Mouse (Mus musculus) limb, embryonic 11.5 days (tissue): ENCODE measurements around the gene Mphosph9. TPM values are rescaled to one million over a fixed set of nuclear protein-coding genes. Genes with fewer than 3 reads are reported as not detected.

Experiments
- ATAC-seq: fragments of 200-750 bp; cut with Nextera tagmentation; 2 replicates; pipeline ENCODE4 v1.8.0; 2017; ENCODE audit warnings: low read depth; ENCODE audit not compliant: insufficient number of reproducible peaks, low FRiP score, low TSS enrichment
- DNase-seq: peaks from one replicate; pipeline ENCODE4 v3.0.0-alpha.2; 2015; ENCODE audit warnings: low spot score
- H3K27ac ChIP-seq: fragments of 300-500 bp; sonication (generic); replicated peaks from 2 replicates; pipeline ENCODE4 v1.5.1; 2014; ENCODE audit warnings: low read depth, mild to moderate bottlenecking, low read length
- H3K27me3 ChIP-seq: fragments of 300-500 bp; sonication (generic); 2 replicates; pipeline ENCODE4 v1.6.1; 2014; ENCODE audit warnings: mild to moderate bottlenecking, low read length, mixed read lengths; ENCODE audit not compliant: control insufficient read depth, insufficient read depth
- H3K36me3 ChIP-seq: fragments of 300-500 bp; sonication (generic); 2 replicates; pipeline ENCODE4 v1.6.1; 2014; ENCODE audit warnings: mild to moderate bottlenecking, low read length, moderate library complexity, mixed read lengths; ENCODE audit not compliant: control insufficient read depth, insufficient read depth
- H3K4me1 ChIP-seq: fragments of 300-500 bp; sonication (generic); 2 replicates; pipeline ENCODE4 v1.6.1; 2014; ENCODE audit warnings: low read length, mixed read lengths; ENCODE audit not compliant: control insufficient read depth, insufficient read depth
- H3K4me2 ChIP-seq: fragments of 300-500 bp; sonication (generic); 2 replicates; pipeline ENCODE4 v1.6.1; 2014; ENCODE audit warnings: low read depth, mild to moderate bottlenecking, moderate library complexity; ENCODE audit not compliant: severe bottlenecking
- H3K4me3 ChIP-seq: fragments of 300-500 bp; sonication (generic); 2 replicates; pipeline ENCODE4 v1.5.1; 2014; ENCODE audit warnings: low read depth, low read length
- H3K9ac ChIP-seq: fragments of 300-500 bp; sonication (generic); 2 replicates; pipeline ENCODE4 v1.6.1; 2014; ENCODE audit warnings: mild to moderate bottlenecking, low read length
- H3K9me3 ChIP-seq: fragments of 300-500 bp; sonication (generic); 2 replicates; pipeline ENCODE4 v1.6.1; 2016; ENCODE audit warnings: low read length; ENCODE audit not compliant: control insufficient read depth
- WGBS: fragments of 180-500 bp; shearing (Covaris S2); extraction: QIAGEN DNeasy Blood & Tissue Kit; methylation state at CpG from one replicate; pipeline ENCODE4 v1.1.7; 2014; 5-methylcytosine and 5-hydroxymethylcytosine counted together
- polyA plus RNA-seq: library from polyadenylated mRNA; unstranded; fragments of >200 nt; fragmentation: Nextera tagmentation; extraction: Ambion mirVana; gene quantifications from 2 replicates; pipeline ENCODE4 v1.2.1, GENCODE M21; 2014

Mphosph9 gene
- polyA plus RNA-seq, 1 experiment from 2014 or later: 18.3 TPM

GRCm38 (mm10) chr5:124223574-124223973 is 104.2 kb downstream of the Mphosph9 start:
- H3K27ac ChIP-seq: no peak overlapping the region
- no peaks in the 10 kb centered on the region for H3K4me1 ChIP-seq
- no peak overlapping the region for H3K4me3 ChIP-seq
- no peaks in the 10 kb centered on the region; the same call in 1 of the 2 replicates for H3K36me3 ChIP-seq
- H3K9ac ChIP-seq: no peak overlapping the region
- 77% methylated on average over 8 of the region's 8 CpGs for WGBS
- no peak overlapping the region for H3K4me2 ChIP-seq
- H3K27me3 ChIP-seq: no peaks in the 10 kb centered on the region
- no peaks in the 10 kb centered on the region for H3K9me3 ChIP-seq
- DNase-seq (no peak), ATAC-seq (no peak)

GRCm38 (mm10) chr5:124222696-124223095 is 105.1 kb downstream of the Mphosph9 start:
- ATAC-seq (no peak), DNase-seq (no peak)
- Histone ChIP-seq H3K9ac (no peak overlapping the region), H3K4me2 (no peak overlapping the region), H3K27me3 (no peaks in the 10 kb centered on the region), H3K4me1 (no peaks in the 10 kb centered on the region), H3K36me3 (no peaks in the 10 kb centered on the region; the same call in 1 of the 2 replicates), H3K27ac (no peak overlapping the region), H3K9me3 (no peaks in the 10 kb centered on the region), H3K4me3 (no peak overlapping the region)
- WGBS: 74% methylated on average over 11 of the region's 11 CpGs

- Histone ChIP-seq H3K9me3 (no peaks in the 10 kb centered on the region), H3K27ac (no peak overlapping the region), H3K4me1 (no peaks in the 10 kb centered on the region), H3K27me3 (no peaks in the 10 kb centered on the region), H3K36me3 (no peaks in the 10 kb centered on the region; the same call in 1 of the 2 replicates), H3K4me2 (no peak overlapping the region), H3K9ac (no peak overlapping the region), H3K4me3 (no peak overlapping the region)
- ATAC-seq: no peak
- no peak for DNase-seq
- 91% methylated on average over 7 of the region's 7 CpGs for WGBS
Observed at GRCm38 (mm10) chr5:124221736-124222040, 106.1 kb downstream of the Mphosph9 start.

- Histone ChIP-seq H3K9me3 (no peaks in the 10 kb centered on the region), H3K4me1 (no peaks in the 10 kb centered on the region), H3K4me2 (no peak overlapping the region), H3K27me3 (no peaks in the 10 kb centered on the region), H3K9ac (no peak overlapping the region), H3K36me3 (no peaks in the 10 kb centered on the region), H3K4me3 (no peak overlapping the region), H3K27ac (no peak overlapping the region)
- ATAC-seq: no peak
- 82% methylated on average over 7 of the region's 7 CpGs for WGBS
- no peak for DNase-seq
Observed at GRCm38 (mm10) chr5:124221037-124221735, 106.6 kb downstream of the Mphosph9 start.

- Histone ChIP-seq H3K27me3 (no peaks in the 10 kb centered on the region), H3K27ac (no peak overlapping the region), H3K36me3 (no peaks in the 10 kb centered on the region), H3K4me3 (no peak overlapping the region), H3K9me3 (no peaks in the 10 kb centered on the region), H3K4me2 (no peak overlapping the region), H3K9ac (no peak overlapping the region), H3K4me1 (no peaks in the 10 kb centered on the region)
- ATAC-seq (no peak), DNase-seq (no peak)
- 93% methylated on average over 5 of the region's 5 CpGs for WGBS
Observed at GRCm38 (mm10) chr5:124220551-124220950, 107.2 kb downstream of the Mphosph9 start.

GRCm38 (mm10) chr5:124219431-124219830 is 108.3 kb downstream of the Mphosph9 start:
- Histone ChIP-seq H3K27me3 (no peaks in the 10 kb centered on the region), H3K4me2 (no peak overlapping the region), H3K4me1 (0 out of 2 replicates have a peak, but pooled peaks cover 4% of the 10 kb centered on the region), H3K9ac (no peak overlapping the region), H3K36me3 (no peaks in the 10 kb centered on the region), H3K27ac (no peak overlapping the region), H3K9me3 (no peaks in the 10 kb centered on the region), H3K4me3 (no peak overlapping the region)
- DNase-seq: no peak
- WGBS: 88% methylated on average over 10 of the region's 10 CpGs
- ATAC-seq: no peak

- 59% methylated on average over 7 of the region's 7 CpGs for WGBS
- Histone ChIP-seq H3K36me3 (no peaks in the 10 kb centered on the region), H3K4me1 (0 out of 2 replicates have a peak, but pooled peaks cover 4% of the 10 kb centered on the region)
Observed at GRCm38 (mm10) chr5:124218986-124219385, 108.8 kb downstream of the Mphosph9 start.

GRCm38 (mm10) chr5:124217566-124218249 is 110.1 kb downstream of the Mphosph9 start:
- Histone ChIP-seq H3K4me3 (no peak overlapping the region), H3K4me1 (0 out of 2 replicates have a peak, but pooled peaks cover 4% of the 10 kb centered on the region), H3K27me3 (no peaks in the 10 kb centered on the region), H3K9ac (no peak overlapping the region), H3K36me3 (no peaks in the 10 kb centered on the region), H3K9me3 (no peaks in the 10 kb centered on the region), H3K4me2 (no peak overlapping the region), H3K27ac (no peak overlapping the region)
- DNase-seq (no peak), ATAC-seq (no peak)
- 41% methylated on average over 8 of the region's 8 CpGs for WGBS

More at GRCm38 (mm10) chr5:124218986-124219385, 108.8 kb downstream of the Mphosph9 start:
- H3K9me3 ChIP-seq: no peaks in the 10 kb centered on the region
- no peak overlapping the region for H3K4me3 ChIP-seq
- no peak overlapping the region for H3K27ac ChIP-seq
- H3K4me2 ChIP-seq: no peak overlapping the region
- H3K27me3 ChIP-seq: no peaks in the 10 kb centered on the region
- H3K9ac ChIP-seq: no peak overlapping the region
- ATAC-seq (no peak), DNase-seq (no peak)
